Mouse (Mus musculus) midbrain, embryonic 12.5 days (tissue): ENCODE data around the gene Mrpl9. TPM values are rescaled to one million over a fixed set of nuclear protein-coding genes. Genes with fewer than 3 reads are reported as not detected.

Experiments
- ATAC-seq: fragments of 200-750 bp; cut with Nextera tagmentation; 2 replicates; pipeline ENCODE4 v1.8.0; 2017; ENCODE audit warnings: low read depth, moderate TSS enrichment, moderate library complexity; ENCODE audit not compliant: low FRiP score
- H3K27ac ChIP-seq: fragments of 300-500 bp; sonication (generic); replicated peaks from 2 replicates; pipeline ENCODE4 v1.5.1; 2016; ENCODE audit warnings: mild to moderate bottlenecking
- H3K27me3 ChIP-seq: fragments of 300-500 bp; sonication (generic); 2 replicates; pipeline ENCODE4 v1.6.1; 2016; ENCODE audit warnings: mild to moderate bottlenecking
- H3K36me3 ChIP-seq: fragments of 300-500 bp; sonication (generic); 2 replicates; pipeline ENCODE4 v1.6.1; 2016
- H3K4me1 ChIP-seq: fragments of 300-500 bp; sonication (generic); 2 replicates; pipeline ENCODE4 v1.6.1; 2016
- H3K4me2 ChIP-seq: fragments of 300-500 bp; sonication (generic); replicated peaks from 2 replicates; pipeline ENCODE4 v1.6.1; 2016; ENCODE audit warnings: mild to moderate bottlenecking, moderate library complexity
- H3K4me3 ChIP-seq: fragments of 300-500 bp; sonication (generic); 2 replicates; pipeline ENCODE4 v1.5.1; 2016; ENCODE audit warnings: mild to moderate bottlenecking
- H3K9ac ChIP-seq: fragments of 300-500 bp; sonication (generic); replicated peaks from 2 replicates; pipeline ENCODE4 v1.6.1; 2016; ENCODE audit warnings: mild to moderate bottlenecking, moderate library complexity
- H3K9me3 ChIP-seq: fragments of 300-500 bp; sonication (generic); 2 replicates; pipeline ENCODE4 v1.6.1; 2016; ENCODE audit warnings: mild to moderate bottlenecking
- WGBS: fragments of 180-500 bp; shearing (Covaris S2); methylation state at CpG from one replicate; pipeline ENCODE4 v1.1.7; 2016; 5-methylcytosine and 5-hydroxymethylcytosine counted together
- polyA plus RNA-seq: library from polyadenylated mRNA; unstranded; fragments of >200 nt; fragmentation: Nextera tagmentation; extraction: Ambion mirVana; gene quantifications from 2 replicates; pipeline ENCODE4 v1.2.1, GENCODE M21; 2016

The Mrpl9 gene
- polyA plus RNA-seq, 1 experiment from 2014 or later: 64.9 TPM

DNA sequence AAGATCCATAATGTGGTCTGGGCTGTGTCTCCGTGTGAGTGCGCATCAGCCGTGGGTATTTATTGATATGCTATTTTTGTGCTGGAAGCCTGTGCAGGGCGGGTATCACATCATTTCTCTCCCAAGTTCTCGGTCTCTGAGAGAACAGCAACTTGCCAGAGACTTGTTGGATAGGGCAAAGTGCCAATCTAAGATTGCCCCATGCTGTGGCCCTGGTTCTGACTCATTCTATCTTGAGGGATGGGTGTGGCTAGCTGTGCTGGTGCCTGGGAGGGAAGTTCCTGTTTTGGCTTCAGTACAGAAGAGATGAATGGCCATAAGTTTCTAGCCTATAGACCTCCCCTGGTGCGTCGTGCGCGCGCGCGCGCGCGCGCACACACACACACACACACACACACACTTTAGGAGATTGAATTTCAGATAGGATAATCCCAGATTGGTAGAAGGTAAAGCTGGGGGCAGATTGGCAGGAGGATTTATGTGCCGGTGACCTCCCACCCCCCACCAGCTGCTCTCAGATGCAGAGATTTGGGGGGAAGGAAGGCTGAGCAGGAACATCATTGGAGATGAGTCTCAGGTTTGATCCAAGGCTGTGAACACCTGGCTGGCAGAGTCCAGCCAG, 39.8 kb downstream of the Mrpl9 start:
- H3K27me3 ChIP-seq: 0 out of 2 replicates have a peak, but pooled peaks cover 4% of the 10 kb centered on the region
- peaks cover 43% of the 10 kb centered on the region for H3K36me3 ChIP-seq
- no peak for ATAC-seq

DNA sequence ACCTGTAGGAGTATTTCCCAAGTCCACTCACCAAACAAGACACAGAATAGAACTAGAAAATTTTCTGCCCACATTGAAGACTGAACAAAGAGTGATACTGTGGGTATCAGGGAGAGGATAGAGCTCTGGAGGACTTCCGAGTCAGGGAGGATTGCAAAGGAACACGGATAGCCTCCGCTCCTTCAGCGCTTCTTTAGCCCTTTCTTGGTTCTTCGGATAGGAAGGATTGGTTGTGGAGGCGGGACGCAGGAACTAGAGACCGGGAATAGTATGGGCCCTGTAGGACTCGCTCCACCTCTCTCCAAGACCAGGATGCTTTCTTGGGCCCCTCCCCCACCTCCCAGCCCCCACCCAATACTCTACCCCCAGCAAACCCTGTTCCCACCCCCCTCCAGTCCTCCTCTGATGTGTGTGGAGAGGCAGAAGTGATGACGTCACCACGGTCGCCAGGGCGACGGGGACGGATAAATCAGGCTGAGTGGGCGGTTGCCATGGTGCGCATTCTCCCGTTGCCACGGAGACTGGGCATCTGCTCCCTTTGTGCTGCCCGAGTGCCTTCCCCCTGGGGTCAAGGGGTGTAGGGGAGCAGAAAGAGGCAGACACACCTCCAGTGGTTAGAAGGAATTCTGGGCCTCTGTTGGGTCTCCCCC, 40.8 kb downstream of the Mrpl9 start:
- no peaks in the 10 kb centered on the region for H3K27me3 ChIP-seq
- peak overlapping the region; percentile 20 for H3K4me3 ChIP-seq
- ATAC-seq: peak; percentile 95
- peak overlapping the region; percentile 92 for H3K27ac ChIP-seq
- peak overlapping the region; percentile 35; the same call in 1 of the 2 replicates for H3K9ac ChIP-seq
- H3K36me3 ChIP-seq: peaks cover 53% of the 10 kb centered on the region
- H3K9me3 ChIP-seq: no peaks in the 10 kb centered on the region
- peaks cover 83% of the 10 kb centered on the region for H3K4me1 ChIP-seq
- 8% methylated on average over 20 of the region's 20 CpGs for WGBS
- peak overlapping the region; percentile 77 for H3K4me2 ChIP-seq

More for the DNA sequence above, 39.8 kb downstream of the Mrpl9 start:
- H3K9me3 ChIP-seq: no peaks in the 10 kb centered on the region
- H3K4me3 ChIP-seq: 0 out of 2 replicates have a peak overlapping the region, but pooled peaks have one; percentile 1
- peaks cover 86% of the 10 kb centered on the region for H3K4me1 ChIP-seq
- peak overlapping the region; percentile 92 for H3K27ac ChIP-seq
- H3K9ac ChIP-seq: no peak overlapping the region
- WGBS: 83% methylated on average over 17 of the region's 17 CpGs
- H3K4me2 ChIP-seq: peak overlapping the region; percentile 77

DNA sequence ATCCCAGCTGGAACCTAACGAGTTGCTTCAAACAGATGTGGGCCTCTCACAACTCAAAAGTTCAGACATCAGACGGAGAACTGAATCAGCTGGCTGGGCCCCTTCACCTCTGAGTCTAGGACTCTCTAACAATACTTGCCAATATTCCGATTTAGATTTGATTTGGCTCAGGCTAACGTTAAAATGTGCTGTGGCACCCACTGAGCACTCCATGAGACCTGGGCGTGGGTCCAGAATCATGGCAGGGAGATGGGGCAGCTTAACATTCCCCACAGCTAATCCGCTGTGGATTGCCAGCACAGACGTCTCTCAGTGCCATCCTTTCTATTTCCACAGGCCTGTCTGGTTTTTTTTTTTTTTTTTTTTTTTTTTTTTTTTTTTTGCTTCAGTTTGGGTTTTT, 42.8 kb downstream of the Mrpl9 start:
- Histone ChIP-seq H3K4me2 (no peak overlapping the region), H3K4me1 (peaks cover 85% of the 10 kb centered on the region), H3K9ac (no peak overlapping the region), H3K27ac (peak overlapping the region; percentile 92; the same call in 1 of the 2 replicates), H3K36me3 (peaks cover 70% of the 10 kb centered on the region), H3K9me3 (no peaks in the 10 kb centered on the region), H3K4me3 (no peak overlapping the region), H3K27me3 (no peaks in the 10 kb centered on the region)
- ATAC-seq: no peak
- 59% methylated on average over 7 of the region's 7 CpGs for WGBS

DNA sequence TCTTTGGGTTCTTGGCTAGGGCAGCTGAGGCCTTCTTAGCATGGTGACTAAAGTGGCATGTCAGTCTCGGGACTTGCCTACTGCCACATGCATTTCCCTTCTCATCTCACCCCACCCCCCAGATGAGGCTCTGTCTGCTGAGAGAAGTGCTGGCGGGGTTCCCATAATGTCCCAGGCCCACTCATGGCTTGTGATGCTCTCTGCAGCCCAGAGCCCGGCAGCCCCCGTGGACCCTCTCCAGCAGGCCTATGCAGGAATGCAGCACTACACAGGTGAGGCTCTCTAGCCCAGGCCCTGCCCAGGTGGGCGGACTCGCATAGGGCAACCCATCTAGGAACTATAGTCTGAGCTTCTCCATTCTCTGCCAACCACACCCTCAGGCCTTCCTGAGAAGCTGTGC, 44.5 kb downstream of the Mrpl9 start:
- no peak overlapping the region for H3K4me3 ChIP-seq
- peaks cover 78% of the 10 kb centered on the region for H3K4me1 ChIP-seq
- 87% methylated on average over 6 of the region's 6 CpGs for WGBS
- H3K9ac ChIP-seq: no peak overlapping the region
- no peaks in the 10 kb centered on the region for H3K9me3 ChIP-seq
- no peaks in the 10 kb centered on the region for H3K27me3 ChIP-seq
- 0 out of 2 replicates have a peak overlapping the region, but pooled peaks have one; percentile 32 for H3K27ac ChIP-seq
- no peak overlapping the region for H3K4me2 ChIP-seq
- peaks cover 66% of the 10 kb centered on the region for H3K36me3 ChIP-seq
- ATAC-seq: no peak

DNA sequence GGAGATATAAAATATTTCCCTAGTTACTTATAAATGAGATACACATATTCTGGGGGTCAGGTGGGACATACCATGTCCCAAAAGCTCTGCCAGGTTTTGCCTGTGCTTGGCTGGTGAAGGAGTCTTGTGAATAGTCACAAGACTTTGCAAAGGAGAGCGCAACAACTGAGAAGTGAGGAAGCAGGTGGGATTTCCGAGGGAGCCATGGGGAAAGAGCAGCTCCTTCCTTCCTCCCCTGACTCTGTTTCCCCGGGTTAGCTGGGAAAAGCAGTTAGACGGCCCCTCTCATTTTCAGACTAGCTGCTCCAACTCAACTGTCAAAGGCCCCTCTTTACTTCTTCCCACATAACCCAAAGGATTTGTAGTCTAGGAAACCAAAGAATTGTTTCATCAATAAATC, 54.0 kb downstream of the Mrpl9 start:
- Histone ChIP-seq H3K27me3 (no peaks in the 10 kb centered on the region), H3K9me3 (no peaks in the 10 kb centered on the region), H3K9ac (no peak overlapping the region), H3K4me1 (no peaks in the 10 kb centered on the region), H3K4me2 (no peak overlapping the region), H3K36me3 (peaks cover 24% of the 10 kb centered on the region; the same call in 1 of the 2 replicates), H3K4me3 (no peak overlapping the region), H3K27ac (no peak overlapping the region)
- ATAC-seq: no peak
- WGBS: 86% methylated on average over 4 of the region's 4 CpGs

Other genes with a start within 250 kb of the Mrpl9 start
- not detected in 2 replicates for gene Gm5286, start 246.6 kb upstream of the Mrpl9 start, polyA plus RNA-seq
- gene Gm4778, start 179.3 kb upstream of the Mrpl9 start, polyA plus RNA-seq: not detected in 2 replicates
- 12.8 and 13.3 TPM in 2 replicates for gene Them4, start 133.2 kb upstream of the Mrpl9 start, polyA plus RNA-seq
- not detected in 2 replicates for gene Them5, start 101.2 kb upstream of the Mrpl9 start, polyA plus RNA-seq
- 1.9 and 3.3 TPM in 2 replicates for gene C2cd4d, start 80.9 kb upstream of the Mrpl9 start, polyA plus RNA-seq
- gene Rorc, start 70.5 kb upstream of the Mrpl9 start, polyA plus RNA-seq: 0.18 and 0.28 TPM in 2 replicates
- 0.68 and 0.71 TPM in 2 replicates for gene Lingo4, start 44.8 kb upstream of the Mrpl9 start, polyA plus RNA-seq
- 54.7 and 63.6 TPM in 2 replicates for gene Tdrkh, start 30.0 kb upstream of the Mrpl9 start, polyA plus RNA-seq
- gene Oaz3, start 597 bp downstream of the Mrpl9 start, polyA plus RNA-seq: 1.1 and 1.6 TPM in 2 replicates
- 222 and 240 TPM in 2 replicates for gene Celf3, start 35.0 kb downstream of the Mrpl9 start, polyA plus RNA-seq
- gene Riiad1, start 37.0 kb downstream of the Mrpl9 start, polyA plus RNA-seq: 15.8 and 19.0 TPM in 2 replicates
- gene Snx27, start 139.4 kb downstream of the Mrpl9 start, polyA plus RNA-seq: 65.6 and 79.1 TPM in 2 replicates
- gene Gm10972, start 199.8 kb downstream of the Mrpl9 start, polyA plus RNA-seq: not detected in 2 replicates
- gene Tuft1, start 215.6 kb downstream of the Mrpl9 start, polyA plus RNA-seq: 3.2 and 4.1 TPM in 2 replicates